Mouse (Mus musculus): ENCODE measurements around the gene Psmg4. TPM values are rescaled to one million over a fixed set of nuclear protein-coding genes. Genes with fewer than 3 reads are reported as not detected.

Gene Psmg4
- polyA plus RNA-seq, 1 experiment: 102 TPM

DNA sequence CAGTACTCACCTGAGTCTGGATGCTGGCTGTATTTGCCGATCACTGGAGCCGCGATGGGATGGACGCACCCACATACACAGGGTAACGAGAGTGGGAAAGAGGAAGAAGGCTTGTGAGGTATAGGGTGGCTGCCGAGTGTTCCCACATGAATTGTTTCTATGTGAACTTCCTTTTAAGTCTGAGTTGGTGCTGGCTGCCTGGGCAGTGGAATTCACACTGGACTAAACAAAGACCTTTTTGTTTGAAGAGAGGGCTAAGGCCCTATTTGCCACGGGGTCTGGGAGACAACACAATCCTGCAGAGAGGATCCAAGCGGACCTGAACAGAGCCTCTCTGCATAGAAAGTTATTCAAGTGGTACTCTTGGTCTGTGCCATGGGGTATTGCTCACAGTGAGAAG, 30.6 kb downstream of the Psmg4 start:
- WGBS: 76% methylated on average over 8 of the region's 8 CpGs

GRCm38 (mm10) chr13:34195676-34196075, 32.9 kb downstream of the Psmg4 start:
- Histone ChIP-seq H3K4me1 (ENCODE audit: control insufficient read depth, insufficient read depth, insufficient read length, low read length) (peaks cover 8% of the 10 kb centered on the region; the same call in 1 of the 2 replicates), H3K36me3 (ENCODE audit: control insufficient read depth, insufficient read depth, low read length) (peaks cover 21% of the 10 kb centered on the region), H3K27me3 (ENCODE audit: control insufficient read depth, insufficient read depth, low read length) (no peaks in the 10 kb centered on the region), H3K27ac (ENCODE audit: insufficient read depth, low read depth, low read length) (no peak overlapping the region), H3K4me3 (ENCODE audit: low read depth, low read length) (no peak overlapping the region)
- no peak for TF ChIP-seq POLR2A (IDR thresholded peaks at IDR 0.05; ENCODE audit: low read depth, low read length)
- TF ChIP-seq CTCF (IDR thresholded peaks at IDR 0.05; ENCODE audit: extremely low read depth, insufficient read length, insufficient replicate concordance, low read depth, low read length): no peak
- 62% methylated on average over 1 of the region's 1 CpGs for WGBS

More for the DNA sequence above, 30.6 kb downstream of the Psmg4 start:
- Histone ChIP-seq H3K27ac (ENCODE audit: insufficient read depth, low read depth, low read length) (no peak overlapping the region), H3K4me1 (ENCODE audit: control insufficient read depth, insufficient read depth, insufficient read length, low read length) (peaks cover 8% of the 10 kb centered on the region; the same call in 1 of the 2 replicates), H3K36me3 (ENCODE audit: control insufficient read depth, insufficient read depth, low read length) (peaks cover 19% of the 10 kb centered on the region), H3K4me3 (ENCODE audit: low read depth, low read length) (no peak overlapping the region), H3K27me3 (ENCODE audit: control insufficient read depth, insufficient read depth, low read length) (no peaks in the 10 kb centered on the region)
- TF ChIP-seq POLR2A (IDR thresholded peaks at IDR 0.05; ENCODE audit: low read depth, low read length): no peak
- no peak for TF ChIP-seq CTCF (IDR thresholded peaks at IDR 0.05; ENCODE audit: extremely low read depth, insufficient read length, insufficient replicate concordance, low read depth, low read length)

- Histone ChIP-seq H3K36me3 (ENCODE audit: control insufficient read depth, insufficient read depth, low read length) (peaks cover 12% of the 10 kb centered on the region; the same call in 1 of the 2 replicates), H3K4me3 (ENCODE audit: low read depth, low read length) (no peak overlapping the region), H3K27ac (ENCODE audit: insufficient read depth, low read depth, low read length) (no peak overlapping the region), H3K4me1 (ENCODE audit: control insufficient read depth, insufficient read depth, insufficient read length, low read length) (peaks cover 3% of the 10 kb centered on the region; the same call in 1 of the 2 replicates), H3K27me3 (ENCODE audit: control insufficient read depth, insufficient read depth, low read length) (no peaks in the 10 kb centered on the region)
- 82% methylated on average over 3 of the region's 3 CpGs for WGBS
- TF ChIP-seq POLR2A (IDR thresholded peaks at IDR 0.05; ENCODE audit: low read depth, low read length) (no peak), CTCF (IDR thresholded peaks at IDR 0.05; ENCODE audit: extremely low read depth, insufficient read length, insufficient replicate concordance, low read depth, low read length) (no peak)
These were observed 42.5 kb downstream of the Psmg4 start for GRCm38 (mm10) chr13:34205216-34205615.

- TF ChIP-seq POLR2A (IDR thresholded peaks at IDR 0.05; ENCODE audit: low read depth, low read length): no peak
- TF ChIP-seq CTCF (IDR thresholded peaks at IDR 0.05; ENCODE audit: extremely low read depth, insufficient read length, insufficient replicate concordance, low read depth, low read length): no peak
- H3K4me3 ChIP-seq (ENCODE audit: low read depth, low read length): no peak overlapping the region
- H3K27me3 ChIP-seq (ENCODE audit: control insufficient read depth, insufficient read depth, low read length): no peaks in the 10 kb centered on the region
- H3K4me1 ChIP-seq (ENCODE audit: control insufficient read depth, insufficient read depth, insufficient read length, low read length): peaks cover 7% of the 10 kb centered on the region; the same call in 1 of the 2 replicates
- WGBS: 21% methylated on average over 6 of the region's 6 CpGs
- peak overlapping the region; percentile 25; the same call in 1 of the 2 replicates for H3K27ac ChIP-seq (ENCODE audit: insufficient read depth, low read depth, low read length)
- no peaks in the 10 kb centered on the region for H3K36me3 ChIP-seq (ENCODE audit: control insufficient read depth, insufficient read depth, low read length)
These were observed 45.1 kb downstream of the Psmg4 start for GRCm38 (mm10) chr13:34207714-34208470.

- Histone ChIP-seq H3K27me3 (ENCODE audit: control insufficient read depth, insufficient read depth, low read length) (no peaks in the 10 kb centered on the region), H3K4me1 (ENCODE audit: control insufficient read depth, insufficient read depth, insufficient read length, low read length) (peaks cover 10% of the 10 kb centered on the region; the same call in 1 of the 2 replicates), H3K27ac (ENCODE audit: insufficient read depth, low read depth, low read length) (no peak overlapping the region), H3K36me3 (ENCODE audit: control insufficient read depth, insufficient read depth, low read length) (no peaks in the 10 kb centered on the region), H3K4me3 (ENCODE audit: low read depth, low read length) (no peak overlapping the region)
- WGBS: 67% methylated on average over 4 of the region's 4 CpGs
- TF ChIP-seq POLR2A (IDR thresholded peaks at IDR 0.05; ENCODE audit: low read depth, low read length) (no peak), CTCF (IDR thresholded peaks at IDR 0.05; ENCODE audit: extremely low read depth, insufficient read length, insufficient replicate concordance, low read depth, low read length) (no peak)
These were observed 48.6 kb downstream of the Psmg4 start for GRCm38 (mm10) chr13:34211261-34211775.

GRCm38 (mm10) chr13:34212735-34213212, 50.0 kb downstream of the Psmg4 start:
- TF ChIP-seq POLR2A (IDR thresholded peaks at IDR 0.05; ENCODE audit: low read depth, low read length): no peak
- no peak for TF ChIP-seq CTCF (IDR thresholded peaks at IDR 0.05; ENCODE audit: extremely low read depth, insufficient read length, insufficient replicate concordance, low read depth, low read length)
- no peak overlapping the region for H3K4me3 ChIP-seq (ENCODE audit: low read depth, low read length)
- no peaks in the 10 kb centered on the region for H3K27me3 ChIP-seq (ENCODE audit: control insufficient read depth, insufficient read depth, low read length)
- H3K36me3 ChIP-seq (ENCODE audit: control insufficient read depth, insufficient read depth, low read length): no peaks in the 10 kb centered on the region
- H3K27ac ChIP-seq (ENCODE audit: insufficient read depth, low read depth, low read length): peak overlapping the region; percentile 77
- WGBS: 34% methylated on average over 10 of the region's 10 CpGs
- peaks cover 10% of the 10 kb centered on the region; the same call in 1 of the 2 replicates for H3K4me1 ChIP-seq (ENCODE audit: control insufficient read depth, insufficient read depth, insufficient read length, low read length)

DNA sequence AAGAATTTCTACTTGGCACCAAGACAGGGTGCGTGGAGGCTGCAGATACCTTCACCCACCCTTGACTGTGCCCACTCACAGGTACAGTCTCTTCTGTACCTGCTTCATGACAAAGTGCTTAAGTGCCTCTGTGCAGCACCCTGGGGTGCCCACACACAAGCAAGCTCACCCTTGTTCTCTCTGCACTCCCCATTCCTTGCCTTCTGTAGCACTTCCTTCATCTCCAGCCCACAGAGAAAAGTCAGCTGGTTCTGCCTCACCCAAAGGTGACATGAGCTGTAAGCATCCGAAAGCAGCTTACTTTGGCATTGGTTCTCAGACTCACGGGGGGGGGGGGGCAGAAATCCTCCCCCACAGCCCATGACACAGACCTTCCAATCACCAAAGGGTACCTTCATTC, 52.1 kb downstream of the Psmg4 start:
- Histone ChIP-seq H3K27me3 (ENCODE audit: control insufficient read depth, insufficient read depth, low read length) (no peaks in the 10 kb centered on the region), H3K36me3 (ENCODE audit: control insufficient read depth, insufficient read depth, low read length) (peaks cover 5% of the 10 kb centered on the region; the same call in 1 of the 2 replicates), H3K4me1 (ENCODE audit: control insufficient read depth, insufficient read depth, insufficient read length, low read length) (peaks cover 7% of the 10 kb centered on the region; the same call in 1 of the 2 replicates), H3K4me3 (ENCODE audit: low read depth, low read length) (no peak overlapping the region), H3K27ac (ENCODE audit: insufficient read depth, low read depth, low read length) (no peak overlapping the region)
- 81% methylated on average over 3 of the region's 3 CpGs for WGBS
- no peak for TF ChIP-seq CTCF (IDR thresholded peaks at IDR 0.05; ENCODE audit: extremely low read depth, insufficient read length, insufficient replicate concordance, low read depth, low read length)
